Mouse (Mus musculus) cortical plate, adult 2 months (tissue): ENCODE measurements around the gene Dzank1. TPM values are rescaled to one million over a fixed set of nuclear protein-coding genes. Genes with fewer than 3 reads are reported as not detected.

Experiments
- H3K27ac ChIP-seq: fragments of 200-500 bp; 2 replicates; pipeline ENCODE4 v1.5.1; 2012; ENCODE audit warnings: low read length, control low read depth, inconsistent platforms; ENCODE audit not compliant: insufficient read depth
- H3K4me1 ChIP-seq: fragments of 200-500 bp; 2 replicates; pipeline ENCODE4 v1.6.1; 2011; ENCODE audit warnings: low read length; ENCODE audit not compliant: control insufficient read depth, insufficient read depth
- H3K4me3 ChIP-seq: fragments of 200-500 bp; 2 replicates; pipeline ENCODE4 v1.5.1; 2011; ENCODE audit warnings: mild to moderate bottlenecking, low read length, control low read depth; ENCODE audit not compliant: insufficient read depth
- CTCF ChIP-seq: fragments of 200-500 bp; IDR thresholded peaks from 2 replicates; pipeline ENCODE4 v1.5.1; 2011; ENCODE audit warnings: mild to moderate bottlenecking, control low read depth, low read length; ENCODE audit not compliant: insufficient read depth; ENCODE audit errors: extremely low read depth
- POLR2A ChIP-seq: fragments of 200-500 bp; IDR thresholded peaks from 2 replicates; pipeline ENCODE4 v1.6.1; 2011; ENCODE audit warnings: mild to moderate bottlenecking, low read length, control low read depth; ENCODE audit not compliant: insufficient read depth; ENCODE audit errors: extremely low read depth
- polyA plus RNA-seq: library from polyadenylated mRNA; depleted of rRNA; stranded (reverse); fragments of >200 nt; gene quantifications from 2 replicates; pipeline ENCODE4 v1.2.3, GENCODE M21; 2012

Dzank1 gene
- polyA plus RNA-seq, 1 experiment = 79.8 TPM

DNA sequence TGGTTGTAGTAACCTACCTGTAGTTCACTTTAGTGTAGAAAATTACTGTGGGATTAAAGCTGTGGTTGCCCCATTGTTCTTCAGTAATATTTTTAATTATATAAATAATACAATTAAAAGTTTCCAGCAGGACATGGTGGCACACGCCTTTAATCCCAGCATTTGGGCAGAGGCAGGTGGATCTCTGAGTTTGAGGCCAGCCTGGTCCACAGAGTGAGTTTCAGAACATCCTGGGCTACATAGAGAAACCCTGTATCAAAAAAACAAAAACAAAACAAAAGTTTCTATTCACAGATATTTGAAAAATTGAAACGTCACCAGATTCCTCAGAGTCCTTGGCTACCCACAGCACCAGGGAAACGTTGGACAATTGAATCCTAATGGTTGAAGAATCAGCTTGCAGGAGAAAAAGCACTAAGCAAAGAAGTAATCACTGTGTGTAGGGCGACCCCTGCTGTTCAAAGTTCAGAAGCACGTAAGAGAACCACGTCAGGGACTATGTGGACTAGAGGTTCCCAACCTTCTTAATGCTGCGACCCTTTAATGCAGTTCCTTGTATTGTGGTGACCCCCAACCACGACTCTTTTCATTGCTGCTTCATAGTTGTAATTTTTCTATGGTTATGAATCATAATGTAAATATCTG lies 74.7 kb downstream of the Dzank1 start:
- Histone ChIP-seq H3K4me1 (no peaks in the 10 kb centered on the region), H3K4me3 (no peak overlapping the region), H3K27ac (no peak overlapping the region)
- TF ChIP-seq POLR2A (no peak), CTCF (peak; percentile 89)

DNA sequence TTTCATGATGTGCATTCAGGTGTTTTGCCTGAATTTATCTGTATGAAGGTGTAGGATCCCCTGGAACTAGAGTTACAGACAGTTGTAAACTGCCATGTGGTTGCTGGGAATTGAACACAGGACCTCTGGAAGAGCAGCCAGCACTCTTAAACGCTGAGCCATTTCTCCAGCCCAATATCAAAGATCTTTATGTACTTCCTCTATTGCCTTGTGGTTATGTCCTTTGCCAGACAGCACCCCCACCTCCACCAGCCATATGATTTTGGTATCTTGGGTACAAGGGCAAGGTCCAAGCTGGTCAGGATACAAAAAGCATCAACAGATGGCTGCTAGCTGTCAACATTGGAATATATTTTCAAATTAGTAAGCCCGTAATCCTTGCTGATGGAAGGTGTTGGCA lies 76.8 kb downstream of the Dzank1 start:
- Histone ChIP-seq H3K4me1 (no peaks in the 10 kb centered on the region), H3K27ac (no peak overlapping the region), H3K4me3 (no peak overlapping the region)
- TF ChIP-seq POLR2A (no peak), CTCF (no peak)

DNA sequence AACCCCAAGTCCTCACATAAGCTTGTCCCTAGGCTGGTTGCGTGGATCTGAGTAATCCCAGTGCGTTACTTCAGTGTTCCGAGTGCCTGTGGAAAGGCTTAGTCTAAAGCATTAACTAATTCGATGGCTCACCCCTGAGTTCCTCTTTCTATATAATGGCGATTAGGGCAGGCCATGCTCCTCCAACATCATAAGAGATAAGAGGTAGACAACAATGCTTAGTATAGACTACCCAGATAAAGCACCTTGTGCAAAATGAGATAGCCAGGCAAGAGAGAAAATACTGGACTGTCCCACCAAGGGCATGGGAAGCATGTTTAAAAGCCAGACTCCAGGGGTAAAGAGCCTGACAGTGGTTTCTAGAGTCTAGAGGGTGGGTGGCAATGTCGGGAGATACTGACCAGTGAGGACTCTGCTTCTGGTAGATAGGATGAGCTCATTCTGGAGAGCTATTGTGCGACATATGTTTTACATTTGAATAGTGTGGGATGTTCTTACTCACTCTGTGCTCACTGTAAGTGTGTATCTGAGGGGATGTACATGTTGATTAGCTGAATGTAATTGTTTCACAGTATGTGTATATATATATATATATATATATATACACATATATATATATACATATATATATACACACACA lies 80.7 kb downstream of the Dzank1 start:
- Histone ChIP-seq H3K4me3 (no peak overlapping the region), H3K4me1 (0 out of 2 replicates have a peak, but pooled peaks cover 1% of the 10 kb centered on the region), H3K27ac (no peak overlapping the region)
- TF ChIP-seq POLR2A (no peak), CTCF (no peak)

DNA sequence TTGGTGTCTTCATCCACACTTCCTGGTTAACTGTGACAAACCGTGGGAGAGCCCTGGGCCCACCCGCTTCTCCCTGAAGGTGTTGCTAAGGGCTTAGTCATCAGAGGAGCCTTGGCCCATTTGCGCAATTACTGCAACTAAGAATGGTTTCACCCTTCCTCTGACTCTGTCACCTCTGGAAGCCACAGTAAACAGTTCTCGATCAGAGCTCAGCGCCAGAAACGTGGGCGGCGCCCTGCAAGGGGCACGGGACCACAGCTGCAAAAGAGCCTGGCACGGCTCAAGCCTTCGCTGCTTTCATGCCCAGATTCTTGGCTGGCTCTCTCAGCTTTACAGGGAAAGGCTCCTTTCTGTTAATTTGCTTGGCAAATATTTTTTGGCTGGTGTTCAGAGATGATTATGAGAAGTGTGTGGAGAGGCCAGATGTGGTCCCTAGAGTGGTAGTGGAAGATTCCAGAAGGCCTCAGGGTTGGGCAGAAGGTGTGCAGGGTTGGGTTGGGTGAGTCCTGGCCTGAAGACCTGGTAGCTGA lies 85.8 kb downstream of the Dzank1 start:
- Histone ChIP-seq H3K27ac (peak overlapping the region; percentile 37; the same call in 1 of the 2 replicates), H3K4me1 (0 out of 2 replicates have a peak, but pooled peaks cover 3% of the 10 kb centered on the region), H3K4me3 (no peak overlapping the region)
- TF ChIP-seq POLR2A = no peak
- TF ChIP-seq CTCF = no peak

DNA sequence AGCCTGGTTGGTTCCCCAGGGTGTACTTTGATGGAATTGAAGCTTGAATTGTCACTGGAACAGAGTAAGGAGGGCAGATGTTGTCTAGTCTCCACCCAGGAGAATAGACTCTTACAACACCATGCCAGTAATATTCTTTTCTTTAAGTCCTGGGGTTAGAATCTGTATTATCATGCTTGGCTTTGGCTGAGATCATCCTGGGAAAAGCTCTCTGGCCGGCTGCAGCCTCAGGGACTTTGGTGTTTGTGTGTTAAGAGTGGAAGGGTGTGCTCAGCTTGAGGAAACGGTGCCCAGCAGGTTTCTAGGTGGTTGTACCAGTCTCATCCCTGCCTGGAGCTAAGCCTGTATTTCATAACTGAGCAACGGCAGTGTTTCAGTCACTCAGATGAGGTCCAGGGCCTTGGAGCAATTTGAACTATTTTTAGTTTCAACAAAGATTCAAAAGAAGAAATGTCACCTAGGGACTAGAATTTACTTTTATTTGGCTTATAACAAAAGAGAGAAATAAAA lies 88.0 kb downstream of the Dzank1 start:
- H3K4me1 ChIP-seq = 0 out of 2 replicates have a peak, but pooled peaks cover 3% of the 10 kb centered on the region
- no peak overlapping the region for H3K27ac ChIP-seq
- no peak for TF ChIP-seq CTCF
- TF ChIP-seq POLR2A = no peak
- H3K4me3 ChIP-seq = no peak overlapping the region

DNA sequence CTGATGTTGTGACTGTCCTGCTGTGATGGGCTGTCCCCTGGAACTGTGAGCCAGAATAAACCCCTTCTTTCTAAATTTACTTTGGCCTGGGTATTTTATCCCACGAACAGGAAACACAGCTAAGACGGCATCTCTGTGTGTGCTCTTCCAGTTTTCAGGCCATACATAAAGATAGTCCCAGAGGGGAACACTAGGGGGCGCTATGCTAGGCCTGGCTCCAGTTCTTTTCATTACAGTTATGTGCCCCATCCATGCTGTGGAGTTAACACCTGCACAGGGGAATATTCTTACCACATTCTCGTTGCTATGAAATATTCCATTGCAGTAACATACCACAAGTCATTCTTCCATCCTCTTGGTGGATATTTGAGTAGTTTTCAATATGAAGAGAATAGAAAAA lies 88.8 kb downstream of the Dzank1 start:
- no peak overlapping the region for H3K27ac ChIP-seq
- TF ChIP-seq CTCF (peak; percentile 25; the same call in 1 of the 2 replicates), POLR2A (no peak)
- H3K4me3 ChIP-seq = no peak overlapping the region
- H3K4me1 ChIP-seq = 0 out of 2 replicates have a peak, but pooled peaks cover 3% of the 10 kb centered on the region

DNA sequence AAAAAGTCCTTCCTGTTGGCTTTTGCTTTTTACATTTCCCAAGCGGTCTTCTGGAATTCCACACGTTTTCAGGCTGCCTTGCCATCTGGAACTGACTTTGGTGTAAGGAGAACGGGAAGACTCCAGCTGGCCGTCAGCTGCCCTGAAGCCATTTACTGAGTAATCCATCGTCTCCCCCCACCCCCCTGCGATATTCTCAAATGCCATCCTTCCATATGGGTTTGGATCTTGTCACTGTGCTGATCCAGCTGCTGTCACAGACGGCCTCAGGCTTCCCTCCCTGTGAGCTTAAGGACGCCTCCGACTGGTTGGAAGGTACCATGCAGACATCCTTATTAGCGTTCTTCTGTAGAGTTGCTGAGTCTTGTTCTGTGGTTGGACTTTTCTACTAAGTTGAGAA lies 91.5 kb downstream of the Dzank1 start:
- Histone ChIP-seq H3K4me1 (no peaks in the 10 kb centered on the region), H3K4me3 (no peak overlapping the region), H3K27ac (no peak overlapping the region)
- no peak for TF ChIP-seq POLR2A
- no peak for TF ChIP-seq CTCF

DNA sequence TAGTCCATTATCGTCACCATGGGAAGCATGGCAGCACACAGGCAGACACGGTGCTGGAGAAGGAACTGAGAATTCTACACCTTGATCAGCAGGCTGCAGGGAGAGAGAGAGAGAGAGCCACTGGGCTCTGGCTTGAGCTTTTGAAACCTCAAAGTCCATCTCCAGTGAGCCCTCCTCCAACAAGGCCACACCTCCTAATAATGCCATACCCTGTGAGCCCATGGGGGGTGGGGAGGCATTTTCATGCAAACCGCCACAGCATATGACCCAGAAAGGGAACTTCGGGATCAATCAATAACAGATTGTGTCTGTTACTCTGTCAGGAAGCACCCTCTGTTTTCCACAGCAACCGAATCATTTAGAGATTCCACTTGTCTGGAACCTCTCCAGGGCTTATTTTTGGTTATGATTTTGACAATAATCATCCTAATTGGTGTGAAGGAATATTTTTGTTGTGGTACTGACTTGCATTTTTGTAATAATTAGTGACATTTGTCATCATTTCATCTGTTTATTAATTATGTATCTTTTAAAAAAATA lies 95.9 kb downstream of the Dzank1 start:
- H3K4me1 ChIP-seq = no peaks in the 10 kb centered on the region
- TF ChIP-seq POLR2A (no peak), CTCF (no peak)

DNA sequence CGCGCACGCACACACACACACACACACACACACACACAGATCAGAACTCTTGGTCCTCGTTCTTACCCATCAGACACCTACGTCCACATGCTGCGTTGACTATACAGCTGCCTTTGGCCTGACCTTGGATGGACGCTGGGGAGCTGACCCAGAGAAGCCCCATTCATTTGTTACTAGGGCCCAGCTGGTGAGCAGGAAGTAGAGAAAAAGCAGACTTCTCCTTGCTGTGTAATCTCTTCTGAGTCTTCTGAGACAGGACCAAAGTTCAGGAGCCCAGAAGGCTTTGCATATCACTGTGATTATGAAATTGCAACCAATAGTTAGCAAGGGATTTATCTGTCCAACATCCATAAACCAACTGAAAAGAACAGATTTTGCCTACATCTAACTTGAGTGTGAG lies 98.0 kb downstream of the Dzank1 start:
- Histone ChIP-seq H3K4me3 (no peak overlapping the region), H3K4me1 (no peaks in the 10 kb centered on the region), H3K27ac (no peak overlapping the region)
- TF ChIP-seq CTCF (no peak), POLR2A (no peak)

More for the DNA sequence above, 95.9 kb downstream of the Dzank1 start:
- H3K4me3 ChIP-seq = no peak overlapping the region
- H3K27ac ChIP-seq = no peak overlapping the region

DNA sequence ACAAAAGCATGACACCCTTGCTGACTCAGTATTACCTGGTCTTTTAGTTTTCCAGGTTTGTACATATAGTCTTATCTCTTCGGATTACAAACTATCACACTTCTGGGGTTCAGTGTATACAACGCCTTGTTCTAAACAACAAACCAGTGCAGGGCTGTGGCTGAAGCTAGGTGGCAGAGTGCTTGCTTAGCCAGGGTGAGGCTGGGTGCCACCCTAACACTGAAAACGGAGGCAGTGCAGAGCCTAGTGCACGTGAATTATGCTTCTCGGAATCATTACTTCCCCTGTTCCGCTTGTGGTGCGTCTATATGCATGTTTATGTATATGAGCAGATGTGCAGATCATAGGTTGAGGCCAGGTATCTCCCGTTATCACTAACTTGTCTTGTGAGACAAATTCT lies 98.6 kb downstream of the Dzank1 start:
- TF ChIP-seq CTCF (no peak), POLR2A (no peak)

More for the DNA sequence above, 98.6 kb downstream of the Dzank1 start:
- Histone ChIP-seq H3K27ac (no peak overlapping the region), H3K4me3 (no peak overlapping the region), H3K4me1 (no peaks in the 10 kb centered on the region)
